Mouse (Mus musculus): ENCODE data around the gene Tecr.

The Tecr gene

GRCm38 (mm10) chr8:83607661-83608397, at the start of gene Tecr, which contains the start of gene Dnajb1:
Tecr (minus strand) TSS chr8:83607971.
Dnajb1 (plus strand) TSS chr8:83608193.
- peak; percentile 100 for DNase-seq

- DNase-seq: no peak
These were observed 48.9 kb upstream of the Tecr start for GRCm38 (mm10) chr8:83656484-83657246.

- DNase-seq: no peak
These were observed 48.3 kb upstream of the Tecr start for GRCm38 (mm10) chr8:83656043-83656442.

GRCm38 (mm10) chr8:83654725-83655124, 47.0 kb upstream of the Tecr start:
- DNase-seq: no peak

- no peak for DNase-seq
These were observed 45.9 kb upstream of the Tecr start for GRCm38 (mm10) chr8:83653662-83654017.

- peak; percentile 53 for DNase-seq
These were observed 45.2 kb upstream of the Tecr start for GRCm38 (mm10) chr8:83652744-83653661.

- peak; percentile 97 for DNase-seq
These were observed 44.4 kb upstream of the Tecr start, which contains the start of gene Gipc1 for GRCm38 (mm10) chr8:83652030-83652743. Gipc1 (plus strand) TSS chr8:83652677.

- DNase-seq: no peak
These were observed 41.9 kb upstream of the Tecr start for GRCm38 (mm10) chr8:83649699-83650098.

- DNase-seq: no peak
These were observed 40.3 kb upstream of the Tecr start for GRCm38 (mm10) chr8:83648031-83648430.

GRCm38 (mm10) chr8:83647511-83647910, 39.7 kb upstream of the Tecr start:
- no peak for DNase-seq

GRCm38 (mm10) chr8:83639649-83640048, 31.9 kb upstream of the Tecr start:
- no peak for DNase-seq

- DNase-seq: no peak
These were observed 31.1 kb upstream of the Tecr start for GRCm38 (mm10) chr8:83638856-83639255.

GRCm38 (mm10) chr8:83632083-83632707, 24.4 kb upstream of the Tecr start:
- no peak for DNase-seq

GRCm38 (mm10) chr8:83625676-83626299, 18.0 kb upstream of the Tecr start:
- no peak for DNase-seq

- peak; percentile 29 for DNase-seq
These were observed 17.0 kb upstream of the Tecr start for GRCm38 (mm10) chr8:83624739-83625138.

- DNase-seq: no peak
These were observed 15.8 kb upstream of the Tecr start for GRCm38 (mm10) chr8:83623549-83623948.

- DNase-seq: peak; percentile 94
These were observed 14.7 kb upstream of the Tecr start for GRCm38 (mm10) chr8:83622389-83622989.

GRCm38 (mm10) chr8:83621691-83622388, 14.1 kb upstream of the Tecr start:
- DNase-seq: no peak

- peak; percentile 67 for DNase-seq
These were observed 12.0 kb upstream of the Tecr start for GRCm38 (mm10) chr8:83619568-83620285.

GRCm38 (mm10) chr8:83618566-83618965, 10.8 kb upstream of the Tecr start:
- no peak for DNase-seq
